Mouse (Mus musculus) heart, adult 2 months (tissue): ENCODE results near the gene Pacs1. TPM values are rescaled to one million over a fixed set of nuclear protein-coding genes. Genes with fewer than 3 reads are reported as not detected.

Source experiments
- DNase-seq, 2 experiments: peaks; one replicate each; pipeline ENCODE4 v3.0.0; 2021
- H3K27ac ChIP-seq: fragments of 200-600 bp; 2 replicates; pipeline ENCODE4 v1.8.1; 2022
- H3K27me3 ChIP-seq: fragments of 200-500 bp; 2 replicates; pipeline ENCODE4 v1.6.1; 2012; ENCODE audit warnings: mild to moderate bottlenecking, low read length, inconsistent platforms, mixed read lengths; ENCODE audit not compliant: control insufficient read depth, insufficient read depth
- H3K36me3 ChIP-seq: fragments of 200-500 bp; 2 replicates; pipeline ENCODE4 v1.6.1; 2012; ENCODE audit warnings: low read length, inconsistent platforms; ENCODE audit not compliant: control insufficient read depth, insufficient read depth
- H3K4me1 ChIP-seq: fragments of 200-500 bp; 2 replicates; pipeline ENCODE4 v1.6.1; 2011; ENCODE audit warnings: low read length; ENCODE audit not compliant: control insufficient read depth, insufficient read depth
- H3K4me3 ChIP-seq: fragments of 200-600 bp; 2 replicates; pipeline ENCODE4 v1.8.1; 2022
- H3K79me2 ChIP-seq: fragments of 200-500 bp; replicated peaks from 2 replicates; pipeline ENCODE4 v1.6.1; 2012; ENCODE audit warnings: mild to moderate bottlenecking, inconsistent platforms, low read length, moderate library complexity, mixed read lengths; ENCODE audit not compliant: control insufficient read depth, insufficient read depth
- H3K9ac ChIP-seq: fragments of 200-500 bp; 2 replicates; pipeline ENCODE4 v1.6.1; 2012; ENCODE audit warnings: low read depth, mild to moderate bottlenecking, control low read depth, inconsistent platforms, low read length, mixed read lengths
- CTCF ChIP-seq: fragments of 200-600 bp; IDR thresholded peaks from 2 replicates; pipeline ENCODE4 v1.8.1; 2022; ENCODE audit warnings: antibody characterized with exemption, mild to moderate bottlenecking, moderate library complexity
- EP300 ChIP-seq: fragments of 200-500 bp; IDR thresholded peaks from 2 replicates; pipeline ENCODE4 v1.6.1; 2011; ENCODE audit warnings: low read depth, low read length, control low read depth; ENCODE audit not compliant: insufficient read depth
- POLR2A ChIP-seq: fragments of 200-500 bp; IDR thresholded peaks from 2 replicates; pipeline ENCODE4 v1.6.1; 2011; ENCODE audit warnings: mild to moderate bottlenecking, low read depth, low read length, control low read depth; ENCODE audit not compliant: insufficient read depth
- WGBS: fragments of 180-500 bp; shearing (Covaris S2); methylation state at CpG from one replicate; pipeline ENCODE4 v1.1.7; 2018; 5-methylcytosine and 5-hydroxymethylcytosine counted together
- intact Hi-C: fragments of 180-260 bp; cut with DNase I; formaldehyde crosslinking; loops from one replicate; pipeline ENCODE4 v1.15.1; 2025
- polyA plus RNA-seq: library from polyadenylated mRNA; depleted of rRNA; stranded (reverse); fragments of >200 nt; gene quantifications from 2 replicates; pipeline ENCODE4 v1.2.3, GENCODE M21; 2012
- total RNA-seq, 2 experiments: library from RNA; stranded (reverse); gene quantifications; 2 replicates each; pipeline ENCODE4 v1.2.3; 2021

Gene Pacs1
- total and polyA plus RNA-seq, 3 experiments: 20.8 to 25.7 (median 21.6) TPM

- Histone ChIP-seq H3K9ac (peak overlapping the region; percentile 58), H3K27me3 (no peaks in the 10 kb centered on the region), H3K36me3 (no peaks in the 10 kb centered on the region), H3K79me2 (no peaks in the 10 kb centered on the region), H3K27ac (no peak overlapping the region), H3K4me3 (peak overlapping the region; percentile 40), H3K4me1 (peaks cover 2% of the 10 kb centered on the region; the same call in 1 of the 2 replicates)
- DNase-seq: no peak
- intact Hi-C loops: no loop called here
- 6% methylated on average over 30 of the region's 31 CpGs for WGBS
- TF ChIP-seq CTCF (no peak), EP300 (no peak), POLR2A (no peak)
Observed at GRCm38 (mm10) chr19:5097521-5098362, 175.2 kb downstream of the Pacs1 start.

- 4% methylated on average over 9 of the region's 9 CpGs for WGBS
- H3K27me3 ChIP-seq: no peaks in the 10 kb centered on the region
- no peaks in the 10 kb centered on the region for H3K36me3 ChIP-seq
- no peak overlapping the region for H3K9ac ChIP-seq
- TF ChIP-seq CTCF (no peak), EP300 (no peak), POLR2A (no peak)
- H3K79me2 ChIP-seq: no peaks in the 10 kb centered on the region
- H3K4me1 ChIP-seq: peaks cover 2% of the 10 kb centered on the region; the same call in 1 of the 2 replicates
- DNase-seq: no peak
- H3K4me3 ChIP-seq: no peak overlapping the region
- no peak overlapping the region for H3K27ac ChIP-seq
- intact Hi-C loops: no loop called here
Observed at GRCm38 (mm10) chr19:5095887-5096474, 176.9 kb downstream of the Pacs1 start.

- no peaks in the 10 kb centered on the region for H3K27me3 ChIP-seq
- H3K9ac ChIP-seq: no peak overlapping the region
- no peak overlapping the region for H3K4me3 ChIP-seq
- peaks cover 2% of the 10 kb centered on the region; the same call in 1 of the 2 replicates for H3K4me1 ChIP-seq
- intact Hi-C loops: loop anchor here (1.0 kb wide), 1 partner anchor 44 kb away; no protein-coding TSS in a partner anchor
- no peaks in the 10 kb centered on the region for H3K36me3 ChIP-seq
- DNase-seq: no peak
- WGBS: 35% methylated on average over 11 of the region's 11 CpGs
- no peaks in the 10 kb centered on the region for H3K79me2 ChIP-seq
- H3K27ac ChIP-seq: no peak overlapping the region
- no peak for TF ChIP-seq CTCF
Observed at GRCm38 (mm10) chr19:5094746-5095417, 178.0 kb downstream of the Pacs1 start.

- Histone ChIP-seq H3K27ac (no peak overlapping the region), H3K36me3 (no peaks in the 10 kb centered on the region), H3K79me2 (no peaks in the 10 kb centered on the region), H3K4me3 (no peak overlapping the region), H3K4me1 (peaks cover 2% of the 10 kb centered on the region; the same call in 1 of the 2 replicates), H3K27me3 (no peaks in the 10 kb centered on the region), H3K9ac (no peak overlapping the region)
- peak; percentile 86 to 91 for DNase-seq
- TF ChIP-seq EP300 (0 out of 2 replicates have a peak, but pooled peaks have one; percentile 30), POLR2A (0 out of 2 replicates have a peak, but pooled peaks have one; percentile 38), CTCF (peak; percentile 94)
- 2% methylated on average over 21 of the region's 21 CpGs for WGBS
- intact Hi-C loops: loop anchor here (1.0 kb wide), 1 partner anchor 45 kb away; no protein-coding TSS in a partner anchor
Observed at GRCm38 (mm10) chr19:5094243-5094632, 178.7 kb downstream of the Pacs1 start.

GRCm38 (mm10) chr19:5093481-5094242, 179.3 kb downstream of the Pacs1 start:
- no peak for TF ChIP-seq POLR2A
- no peak for TF ChIP-seq CTCF
- no peak for TF ChIP-seq EP300
- Histone ChIP-seq H3K4me3 (no peak overlapping the region), H3K79me2 (no peaks in the 10 kb centered on the region), H3K36me3 (no peaks in the 10 kb centered on the region), H3K27me3 (no peaks in the 10 kb centered on the region), H3K4me1 (peaks cover 4% of the 10 kb centered on the region), H3K27ac (no peak overlapping the region), H3K9ac (no peak overlapping the region)
- intact Hi-C loops: loop anchor here (1.0 kb wide), 1 partner anchor 46 kb away; no protein-coding TSS in a partner anchor
- 71% methylated on average over 12 of the region's 12 CpGs for WGBS
- no peak for DNase-seq
